ENCODE assay signal across 10 mouse cellular contexts in the genomic region with DNA sequence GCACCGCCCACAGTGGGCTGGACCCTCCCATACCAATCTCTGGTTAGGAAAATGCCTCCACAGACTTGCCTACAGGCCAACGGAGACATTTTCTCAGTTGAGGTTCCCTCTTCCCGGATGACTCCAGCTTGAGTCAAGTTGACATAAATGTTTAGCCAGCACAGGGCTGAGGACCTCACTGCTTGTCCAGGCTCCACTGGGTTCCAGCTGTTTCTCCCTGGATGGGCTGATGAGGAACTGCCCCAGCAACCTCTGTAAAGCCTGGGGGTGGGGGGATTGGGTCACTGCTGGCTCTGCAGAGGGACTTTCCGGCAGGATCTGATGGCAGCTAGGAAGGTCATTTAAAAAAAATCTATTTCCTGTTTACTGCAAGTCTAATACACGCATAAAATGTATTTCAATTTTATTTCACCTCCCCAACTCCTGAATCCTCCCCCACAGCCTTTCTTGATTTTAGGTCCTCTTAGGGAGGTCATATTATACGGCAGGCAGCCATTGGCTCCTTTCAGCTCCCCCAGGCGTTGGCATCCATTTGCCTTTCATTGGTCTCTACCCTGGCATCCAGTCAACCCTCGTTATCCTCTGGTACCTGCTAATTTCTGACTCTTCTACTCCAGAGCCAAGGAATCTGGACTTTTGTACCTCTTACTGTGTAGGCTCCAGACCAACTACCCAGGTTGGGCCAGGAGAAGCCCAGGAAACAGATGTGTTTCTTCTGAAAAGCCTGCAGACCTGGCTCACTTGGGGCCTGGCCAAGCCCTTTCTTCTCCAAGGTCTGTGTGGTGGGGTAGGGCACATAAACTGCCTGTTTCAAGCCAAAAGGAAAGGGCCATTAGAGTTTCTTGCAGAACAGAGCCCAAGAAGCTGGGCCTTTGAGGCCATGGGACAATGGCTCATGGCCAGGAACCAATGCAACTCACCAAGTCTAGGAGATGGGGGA. TPM values are rescaled to one million over a fixed set of nuclear protein-coding genes. Genes with fewer than 3 reads are reported as not detected.
DNase-seq lines count a peak whose midpoint lies in the region; ATAC-seq and TF ChIP-seq lines count a peak whose summit lies in the region.
"Had no signal": no experiment of that assay in that cellular context is flagged by ENCODE, and none has a peak within 500 bp of the region (broad histone marks: within the 10 kb centered on the region; RNA-seq: fewer than 3 reads in every experiment).

No protein-coding gene starts in this region.

- peak overlapping the region; percentile 67 for H3K27ac ChIP-seq in gastrocnemius, adult 2 months
- peak overlapping the region; percentile 7 for H3K27ac ChIP-seq in heart, embryonic 16.5 days (ENCODE audit: low read length)
- H3K27ac ChIP-seq: neural tube, embryonic 13.5 days had no signal

- no peak overlapping the region for H3K4me3 ChIP-seq in gastrocnemius, adult 2 months
- H3K4me3 ChIP-seq in heart, embryonic 16.5 days (ENCODE audit: low read length), result no peak overlapping the region
- H3K4me3 ChIP-seq: neural tube, embryonic 13.5 days had no signal

- intact Hi-C loops in gastrocnemius, adult 2 months (cut with DNase I), result no loop called here

- 78% methylated on average over 8 of the region's 8 CpGs for WGBS in heart, embryonic 16.5 days

- no peak overlapping the region for H3K4me2 ChIP-seq in heart, embryonic 16.5 days (ENCODE audit: low read depth, low read length)
- H3K4me2 ChIP-seq: neural tube, embryonic 13.5 days had no signal

- peak; percentile 44 for DNase-seq in gastrocnemius, adult 2 months
- no peak for DNase-seq in gastrocnemius, postnatal 25 days
- peak; percentile 49 for DNase-seq in 3134 (ENCODE audit: extremely low read depth, insufficient read length, low spot score)
- DNase-seq in kidney, postnatal 4 days, result peak; percentile 56 to 74
- no peak for DNase-seq in frontal cortex, postnatal 36 days (ENCODE audit: low spot score in 2 of 2)
- DNase-seq in cerebellum, adult 9-10 months, result no peak
- no peak for DNase-seq in thymus, postnatal 25 days
- DNase-seq: layer of hippocampus, postnatal 36 days had no signal

- H3K9ac ChIP-seq in heart, embryonic 16.5 days (ENCODE audit: low read length), result no peak overlapping the region
- H3K9ac ChIP-seq: neural tube, embryonic 13.5 days had no signal

- no peaks in the 10 kb centered on the region for H3K36me3 ChIP-seq in heart, embryonic 16.5 days (ENCODE audit: control insufficient read depth, insufficient read depth)

- TF ChIP-seq CTCF in gastrocnemius, adult 2 months (IDR thresholded peaks at IDR 0.05), result no peak

- ATAC-seq in heart, embryonic 16.5 days (replicated peaks; ENCODE audit: extremely low read depth, insufficient read depth, low FRiP score), result no peak

- no peaks in the 10 kb centered on the region; the same call in 1 of the 2 replicates for H3K4me1 ChIP-seq in heart, embryonic 16.5 days (ENCODE audit: control insufficient read depth, insufficient read depth, low read length)

- H3K27me3 ChIP-seq in heart, embryonic 16.5 days (ENCODE audit: control insufficient read depth, insufficient read depth, low read length), result no peaks in the 10 kb centered on the region
- H3K27me3 ChIP-seq: neural tube, embryonic 13.5 days had no signal

- no peaks in the 10 kb centered on the region for H3K9me3 ChIP-seq in heart, embryonic 16.5 days (replicated peaks; ENCODE audit: control insufficient read depth, low read length)
- H3K9me3 ChIP-seq: neural tube, embryonic 13.5 days had no signal

RNA-seq across cellular contexts. Expression of a gene that starts 42.4 kb away (rescaled TPM):
- 1 to 10 TPM; 2.8 to 4.0 TPM for total RNA-seq in gastrocnemius, adult 2 months (2021)
- 1 to 10 TPM; 3.7 to 4.3 TPM for total RNA-seq in gastrocnemius, postnatal 25 days (2021)
- 1.3 TPM in 2 replicates for polyA plus RNA-seq in heart, embryonic 16.5 days (2015; fragmentation: Nextera tagmentation; extraction: Ambion mirVana)

RNA-seq across cellular contexts. Expression of a gene that starts 56.1 kb away (rescaled TPM):
- total RNA-seq in gastrocnemius, adult 2 months (2021), result 1 to 10 TPM; 6.0 to 6.7 TPM
- 1 to 10 TPM; 5.8 to 9.6 TPM for total RNA-seq in gastrocnemius, postnatal 25 days (2021)
- polyA plus RNA-seq in heart, embryonic 16.5 days (2015; fragmentation: Nextera tagmentation; extraction: Ambion mirVana), result 42.0 and 44.6 TPM in 2 replicates

Comparison
In these comparisons a context has a peak if more than half of its experiments do, and no peak if none do; other contexts are left out.
1. DNase-seq: peak in gastrocnemius, adult 2 months (single experiment), 3134 (single experiment) and kidney, postnatal 4 days (2 of 2); none in gastrocnemius, postnatal 25 days (single experiment), frontal cortex, postnatal 36 days (0 of 2), cerebellum, adult 9-10 months (single experiment) and thymus, postnatal 25 days (single experiment).